Mouse (Mus musculus) Patski (cell line): ENCODE results near the gene Secisbp2. TPM values are rescaled to one million over a fixed set of nuclear protein-coding genes. Genes with fewer than 3 reads are reported as not detected.

ENCODE experiments used
- ATAC-seq: fragments of 100-300 bp; one replicate; pipeline ENCODE4 v1.8.0; 2021
- CTCF ChIA-PET: fragments of 350-600 bp; sonication (Branson Sonifier 250); formaldehyde crosslinking; loops from one replicate; lab custom pipeline; 2022; ENCODE audit warnings: inconsistent platforms; lab: Charles Lee
- POLR2A ChIA-PET: fragments of 350-600 bp; sonication (Branson Sonifier 250); formaldehyde crosslinking; loops from one replicate; lab custom pipeline; 2022; ENCODE audit warnings: antibody characterized with exemption, inconsistent platforms; lab: Charles Lee
- DNase-seq: peaks from one replicate; pipeline ENCODE4 v3.0.0-alpha.2; 2011; ENCODE audit warnings: low read depth, low spot score
- H3K27me3 ChIP-seq: fragments of 371-371 bp; one replicate; pipeline ENCODE4 v1.5.1; 2021
- CTCF ChIP-seq: fragments of 100-300 bp; IDR thresholded peaks from one replicate; pipeline ENCODE4 v1.5.1; 2021
- in situ Hi-C: fragments of 300-500 bp; cut with MboI; formaldehyde crosslinking; loops from 3 replicates; pipeline ENCODE4 v1.11.1; 2018; ENCODE audit warnings: low pct_unique_long_range_greater_than_20kb, mixed read lengths
- polyA plus RNA-seq: library from polyadenylated mRNA; unstranded; gene quantifications from one replicate; pipeline ENCODE4 v1.2.3, GENCODE M21; 2021

Secisbp2 gene
- polyA plus RNA-seq, 1 experiment from 2014 or later = 16.1 TPM

DNA sequence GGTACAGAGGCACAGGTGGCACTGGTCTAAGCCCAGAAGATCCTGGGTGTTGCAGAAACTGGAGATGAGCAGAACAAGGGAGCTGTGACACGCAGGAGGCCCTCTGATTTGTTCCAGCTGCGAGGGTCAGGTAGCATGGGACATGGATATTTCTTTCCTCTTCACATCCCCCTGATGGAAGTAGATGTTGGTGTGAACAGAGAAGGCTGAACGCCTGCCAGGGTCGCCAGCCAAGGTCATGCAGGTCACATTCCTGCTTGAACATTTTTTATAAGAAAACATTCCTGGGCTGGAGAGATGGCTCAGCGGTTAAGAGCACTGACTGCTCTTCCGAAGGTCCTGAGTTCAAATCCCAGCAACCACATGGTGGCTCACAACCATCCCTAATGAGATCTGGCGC lies 75.9 kb downstream of the Secisbp2 start:
- no peak for DNase-seq
- POLR2A ChIA-PET = no interaction called here
- in situ Hi-C loops = no loop called here

DNA sequence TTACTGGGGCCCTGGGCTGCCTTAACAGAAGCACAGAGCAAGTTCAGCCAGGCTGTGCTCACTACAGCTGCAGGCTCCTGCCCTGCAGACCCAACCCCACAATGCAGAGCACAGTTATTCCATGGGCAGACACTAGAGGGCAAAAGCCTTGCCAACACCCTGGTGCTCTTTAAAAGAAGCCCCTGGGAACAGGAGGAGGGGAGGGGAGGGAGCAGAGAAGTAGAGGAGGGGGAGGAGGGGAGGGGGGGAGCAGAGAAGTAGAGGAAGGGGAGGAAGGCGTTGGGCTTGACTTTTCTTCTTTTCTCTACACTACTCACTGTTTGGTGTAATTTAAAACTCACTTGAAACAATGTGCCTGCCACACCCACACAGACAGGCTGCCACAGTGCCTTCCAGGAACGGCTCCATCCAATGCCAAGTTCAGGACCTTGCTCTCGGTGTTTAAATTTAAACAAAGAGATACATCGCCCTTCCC lies 78.4 kb downstream of the Secisbp2 start:
- no peak for TF ChIP-seq CTCF
- DNase-seq = no peak
- POLR2A ChIA-PET = no interaction called here
- no peaks in the 10 kb centered on the region for H3K27me3 ChIP-seq
- in situ Hi-C loops = no loop called here
- CTCF ChIA-PET = no interaction called here
- no peak for ATAC-seq

More for the DNA sequence above, 75.9 kb downstream of the Secisbp2 start:
- TF ChIP-seq CTCF = no peak
- CTCF ChIA-PET = interaction anchor here (1.2 kb wide), 1 partner anchor 16 kb away, joined by 3 read pairs; no protein-coding TSS in a partner anchor
- no peak for ATAC-seq
- no peaks in the 10 kb centered on the region for H3K27me3 ChIP-seq

- DNase-seq (no peak), ATAC-seq (no peak)
- no peaks in the 10 kb centered on the region for H3K27me3 ChIP-seq
- in situ Hi-C loops = no loop called here
- ChIA-PET CTCF (no interaction called here), POLR2A (interaction anchor here (1.0 kb wide), 1 partner anchor 60 kb away, joined by 3 read pairs; no protein-coding TSS in a partner anchor)
- TF ChIP-seq CTCF = no peak
These were observed 80.0 kb downstream of the Secisbp2 start for GRCm38 (mm10) chr13:51731474-51731873.

DNA sequence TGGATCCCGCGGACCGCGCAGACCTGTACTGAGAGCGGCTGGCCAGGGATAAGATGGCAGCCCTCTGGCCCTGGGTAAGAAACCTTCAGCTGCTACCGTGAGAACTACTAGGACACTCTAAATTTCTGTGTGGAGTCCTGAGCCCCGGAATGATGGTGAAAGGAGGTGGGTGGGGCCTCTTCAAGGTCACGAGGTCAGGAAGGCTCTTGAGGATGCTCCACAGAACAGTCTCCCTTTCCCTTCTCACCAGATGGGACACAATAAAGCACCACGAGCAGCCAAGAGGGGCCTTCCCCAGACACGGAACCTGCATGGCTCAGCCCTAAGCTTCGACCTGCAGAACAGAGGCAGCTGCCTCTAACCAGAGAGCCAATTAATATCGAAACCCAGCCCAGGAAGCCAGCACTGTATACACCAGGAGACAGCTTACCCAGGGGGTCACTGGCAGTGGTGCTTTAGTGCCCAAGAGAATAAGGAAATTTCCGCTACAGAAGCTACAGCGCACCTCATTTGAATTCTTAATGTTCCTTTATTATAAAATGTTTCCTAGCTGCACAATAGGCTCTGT lies 80.7 kb downstream of the Secisbp2 start:
- ChIA-PET CTCF (no interaction called here), POLR2A (interaction anchor here (1.0 kb wide), 1 partner anchor 60 kb away, joined by 3 read pairs; no protein-coding TSS in a partner anchor)
- H3K27me3 ChIP-seq = no peaks in the 10 kb centered on the region
- DNase-seq (no peak), ATAC-seq (no peak)
- TF ChIP-seq CTCF = no peak
- in situ Hi-C loops = no loop called here

Other genes starting within 250 kb of the Secisbp2 start
- 0.17 TPM for gene S1pr3, start 243.1 kb upstream of the Secisbp2 start, polyA plus RNA-seq
- 0.04 TPM for gene Shc3, start 82.3 kb upstream of the Secisbp2 start, polyA plus RNA-seq
- gene Cks2, start 6.5 kb upstream of the Secisbp2 start, polyA plus RNA-seq = 84.0 TPM
- gene Sema4d, start 142.1 kb downstream of the Secisbp2 start, polyA plus RNA-seq = 26.5 TPM
- gene Gadd45g, start 195.0 kb downstream of the Secisbp2 start, polyA plus RNA-seq = 165 TPM